Mouse (Mus musculus): ENCODE results near the gene Klk13.
"Not testable (repeated sequence)": the region's sequence is repeated elsewhere in the genome, so short reads cannot be mapped to it uniquely, and the experiment has no call there.

Klk13 gene

GRCm38 (mm10) chr7:43712267-43712666 is at the start of gene Klk13:
Gene Klk13 (plus strand): TSS chr7:43712567.
- DNase-seq (ENCODE audit: low spot score), result no peak

GRCm38 (mm10) chr7:43662804-43663203 is 49.6 kb upstream of the Klk13 start:
- no peak for DNase-seq (ENCODE audit: low spot score)

- DNase-seq (ENCODE audit: low spot score), result not testable (repeated sequence)
Observed at GRCm38 (mm10) chr7:43667221-43667620, 45.1 kb upstream of the Klk13 start.

- no peak for DNase-seq (ENCODE audit: low spot score)
Observed at GRCm38 (mm10) chr7:43668582-43668981, 43.8 kb upstream of the Klk13 start.

GRCm38 (mm10) chr7:43671064-43671808 is 41.1 kb upstream of the Klk13 start:
- DNase-seq (ENCODE audit: low spot score), result no peak

- DNase-seq (ENCODE audit: low spot score), result peak; percentile 92
Observed at GRCm38 (mm10) chr7:43671809-43672580, 40.4 kb upstream of the Klk13 start, which contains the start of gene Ctu1. Gene Ctu1 (plus strand): TSS chr7:43672016.

GRCm38 (mm10) chr7:43672581-43673260 is 39.6 kb upstream of the Klk13 start:
- no peak for DNase-seq (ENCODE audit: low spot score)

GRCm38 (mm10) chr7:43675091-43675490 is 37.3 kb upstream of the Klk13 start:
- no peak for DNase-seq (ENCODE audit: low spot score)

GRCm38 (mm10) chr7:43678517-43678916 is 33.9 kb upstream of the Klk13 start:
- DNase-seq (ENCODE audit: low spot score), result no peak

GRCm38 (mm10) chr7:43680960-43681359 is 31.4 kb upstream of the Klk13 start:
- no peak for DNase-seq (ENCODE audit: low spot score)

- DNase-seq (ENCODE audit: low spot score), result not testable (repeated sequence)
Observed at GRCm38 (mm10) chr7:43682511-43682910, 29.9 kb upstream of the Klk13 start.

- no peak for DNase-seq (ENCODE audit: low spot score)
Observed at GRCm38 (mm10) chr7:43685088-43685487, 27.3 kb upstream of the Klk13 start.

- DNase-seq (ENCODE audit: low spot score), result no peak
Observed at GRCm38 (mm10) chr7:43690118-43690517, 22.2 kb upstream of the Klk13 start, which contains the start of gene Klk14. Gene Klk14 (plus strand): TSS chr7:43690418.

GRCm38 (mm10) chr7:43710031-43710430 is 2.3 kb upstream of the Klk13 start:
- no peak for DNase-seq (ENCODE audit: low spot score)

- DNase-seq (ENCODE audit: low spot score), result no peak
Observed at GRCm38 (mm10) chr7:43712917-43713316, 550 bp downstream of the Klk13 start.

GRCm38 (mm10) chr7:43713741-43714351 is 1.5 kb downstream of the Klk13 start:
- no peak for DNase-seq (ENCODE audit: low spot score)

- peak; percentile 7 for DNase-seq (ENCODE audit: low spot score)
Observed at GRCm38 (mm10) chr7:43747788-43748187, 35.4 kb downstream of the Klk13 start.

GRCm38 (mm10) chr7:43752806-43753205 is 40.4 kb downstream of the Klk13 start:
- DNase-seq (ENCODE audit: low spot score), result no peak

GRCm38 (mm10) chr7:43766484-43766883 is 54.1 kb downstream of the Klk13 start:
- no peak for DNase-seq (ENCODE audit: low spot score)

- DNase-seq (ENCODE audit: low spot score), result no peak
Observed at GRCm38 (mm10) chr7:43768597-43768996, 56.2 kb downstream of the Klk13 start, which contains the start of gene Klk12. Gene Klk12 (plus strand): TSS chr7:43768897.

GRCm38 (mm10) chr7:43769636-43770035 is 57.3 kb downstream of the Klk13 start:
- no peak for DNase-seq (ENCODE audit: low spot score)

GRCm38 (mm10) chr7:43770701-43771100 is 58.3 kb downstream of the Klk13 start:
- no peak for DNase-seq (ENCODE audit: low spot score)

Measured in left cerebral cortex, adult 11 months (tissue).